Mouse (Mus musculus) CD4-positive, CD25-positive, alpha-beta regulatory T cell, adult 2 months (primary cell): Measurements from ENCODE around the gene Mylk.

Source experiments
- DNase-seq: peaks from one replicate; pipeline ENCODE4 v3.0.0-alpha.2; 2012; ENCODE audit warnings: low read depth, low spot score

Mylk gene

DNA sequence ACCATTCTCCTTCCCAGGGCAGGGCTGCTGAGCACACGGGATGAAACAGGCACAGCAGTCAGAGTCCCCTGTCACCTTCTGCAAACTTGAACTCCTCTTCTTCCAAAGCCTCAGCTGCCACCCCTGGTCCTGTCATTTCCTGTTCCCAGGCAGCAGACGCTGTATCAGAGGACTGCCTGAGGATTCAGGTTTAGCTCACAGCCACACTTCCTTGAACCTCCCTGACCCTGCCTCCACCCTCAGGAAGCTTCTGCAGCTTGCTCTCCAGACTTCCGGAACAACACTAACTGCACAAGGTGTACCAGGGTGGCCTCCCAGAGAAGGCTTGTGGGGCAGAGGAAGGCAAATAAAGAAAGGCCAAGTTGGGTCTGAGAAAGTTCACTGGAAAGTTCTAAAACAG, 102.6 kb downstream of the Mylk start:
- DNase-seq, result no peak

DNA sequence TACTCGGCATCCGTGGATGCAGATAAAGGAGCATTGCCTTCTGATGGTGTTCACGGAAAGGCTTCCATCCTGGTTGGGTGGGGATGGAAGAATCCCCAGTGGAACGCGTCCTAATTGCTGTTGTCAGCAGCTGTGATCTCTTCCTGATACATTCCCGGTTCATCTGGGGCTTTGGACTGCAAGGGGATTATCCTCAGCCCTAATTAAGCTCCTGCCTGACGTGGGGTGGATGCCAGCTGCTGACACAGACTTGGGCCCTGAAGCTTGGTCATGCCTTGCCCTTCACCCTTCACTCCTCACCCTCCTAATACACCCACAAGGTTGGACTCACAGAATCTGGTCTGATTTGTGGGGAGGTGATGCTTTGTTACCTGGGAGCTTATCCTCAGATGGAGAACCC, 109.1 kb downstream of the Mylk start:
- DNase-seq, result no peak

DNA sequence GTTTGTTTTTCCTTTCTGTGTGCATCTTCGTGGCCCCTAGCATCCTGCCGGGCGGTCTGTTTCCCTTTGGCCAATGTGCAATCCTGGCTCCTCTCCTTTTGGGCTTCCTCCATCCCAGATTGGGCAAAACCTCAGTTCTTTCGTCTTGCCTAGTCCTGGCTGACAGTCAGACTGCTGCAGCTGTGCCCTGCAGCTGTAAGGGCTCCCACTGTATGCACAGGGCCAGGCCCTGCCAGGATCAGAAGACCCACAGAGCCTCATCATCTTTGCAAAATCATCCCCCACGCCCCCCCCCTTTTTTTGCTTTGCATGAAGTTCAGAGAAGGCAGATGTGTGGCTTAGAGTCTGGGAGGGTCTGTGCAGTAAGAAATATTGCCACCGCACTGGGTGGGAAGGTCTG, 110.1 kb downstream of the Mylk start:
- no peak for DNase-seq

DNA sequence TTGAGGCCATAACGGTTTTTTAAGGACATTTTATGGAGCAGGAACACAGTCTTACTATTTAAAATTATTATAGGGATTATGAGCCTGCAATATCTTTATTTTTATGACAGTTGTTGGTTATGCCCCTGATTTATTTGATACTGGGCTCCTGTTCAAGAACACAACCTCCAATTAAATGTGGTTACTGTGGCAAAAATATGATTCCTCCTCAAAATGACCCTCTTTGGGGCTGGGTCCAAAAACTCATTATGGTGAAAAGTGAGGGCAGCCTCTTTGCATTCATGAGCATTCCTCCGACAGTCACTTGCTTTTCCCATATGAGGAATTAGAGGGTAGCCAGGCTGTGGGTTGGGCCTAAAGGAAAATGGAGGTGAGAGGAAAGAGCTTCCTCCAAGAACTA, 110.7 kb downstream of the Mylk start:
- no peak for DNase-seq

DNA sequence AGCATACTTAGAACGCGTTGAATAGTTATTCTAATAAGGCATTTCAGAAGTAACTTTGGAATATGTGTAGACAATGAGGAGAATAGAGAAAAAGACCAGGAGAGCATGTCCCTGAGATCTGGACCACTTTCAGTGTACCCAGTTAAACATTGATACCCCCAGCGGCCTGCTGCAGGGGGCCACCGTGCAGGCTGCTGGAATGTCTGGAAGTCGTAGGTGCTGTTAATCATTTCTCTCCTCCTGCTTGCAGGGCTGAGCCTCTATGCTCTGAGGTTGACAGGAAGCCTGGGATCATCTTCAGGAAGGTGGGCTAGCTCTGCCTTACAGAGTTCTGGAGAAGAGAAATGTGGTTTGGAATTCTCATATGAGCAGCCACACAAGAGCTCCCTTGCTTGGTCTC, 112.6 kb downstream of the Mylk start:
- DNase-seq, result no peak

DNA sequence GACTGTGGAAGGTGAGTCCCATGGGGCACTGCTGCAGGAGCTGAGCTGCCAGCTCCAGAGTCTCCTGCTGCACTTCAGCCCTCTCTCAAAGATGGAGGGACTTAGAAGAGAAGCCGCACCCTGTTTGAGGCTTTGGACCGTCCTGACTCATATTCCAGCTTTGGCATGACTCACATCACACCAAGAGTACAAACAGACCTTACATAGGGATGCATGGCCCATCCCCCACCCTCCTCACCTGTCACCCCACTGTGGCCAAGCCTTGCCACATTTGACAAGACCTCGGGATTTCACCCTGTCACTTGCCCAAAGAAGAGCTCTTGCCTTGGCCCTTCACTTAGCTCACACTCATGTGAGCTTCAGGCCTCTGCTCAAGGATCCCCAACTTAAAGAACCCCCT, 115.8 kb downstream of the Mylk start:
- DNase-seq, result no peak

DNA sequence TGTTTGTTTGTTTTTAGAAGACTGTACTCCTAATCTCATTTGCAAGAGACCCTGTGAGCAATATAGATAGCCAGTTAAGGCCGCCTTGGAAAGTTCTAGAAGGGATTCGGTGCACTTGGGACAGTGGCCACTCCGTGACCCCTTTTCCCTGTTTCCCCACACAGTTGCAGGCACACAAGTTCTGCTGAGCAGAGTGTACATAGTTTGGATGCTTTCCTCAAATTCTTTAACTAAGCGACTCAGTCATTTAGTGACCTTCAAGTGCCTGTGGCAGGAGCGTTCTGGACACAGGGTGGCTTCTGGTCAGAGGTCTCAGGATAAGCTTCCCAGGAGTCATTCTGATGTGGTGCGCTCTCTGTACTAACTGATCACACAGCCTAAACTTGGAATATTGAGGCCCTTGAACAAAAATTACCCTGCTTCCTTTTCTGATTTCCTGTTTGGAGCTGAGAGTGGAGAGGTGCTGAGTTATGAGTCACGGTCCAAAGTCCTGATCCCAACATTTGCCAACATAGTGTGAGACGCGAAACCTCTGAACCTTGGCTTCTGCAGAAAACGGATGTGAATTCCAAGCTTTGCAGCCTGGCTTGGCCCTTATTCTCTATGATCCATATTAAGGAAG, 116.8 kb downstream of the Mylk start:
- DNase-seq, result no peak

DNA sequence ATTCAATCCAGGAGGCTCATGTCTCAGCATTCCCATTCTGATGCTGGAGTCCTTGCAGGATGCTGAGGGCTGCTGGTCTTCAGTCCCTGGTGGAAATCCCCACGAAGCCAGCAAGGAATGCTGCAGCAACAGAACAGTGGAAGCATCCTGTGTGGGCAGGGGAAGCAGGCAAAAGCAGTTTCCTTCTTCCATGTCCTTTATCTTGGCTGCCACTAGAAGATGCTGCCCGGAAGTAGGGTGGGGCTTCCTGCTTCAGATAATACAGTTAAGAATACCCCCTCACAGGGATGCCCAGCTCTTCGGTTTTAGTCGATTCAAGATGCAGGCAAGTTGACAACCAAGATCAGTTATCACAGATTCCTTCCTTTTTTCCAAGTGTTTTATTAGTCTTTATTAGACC, 120.4 kb downstream of the Mylk start:
- no peak for DNase-seq

DNA sequence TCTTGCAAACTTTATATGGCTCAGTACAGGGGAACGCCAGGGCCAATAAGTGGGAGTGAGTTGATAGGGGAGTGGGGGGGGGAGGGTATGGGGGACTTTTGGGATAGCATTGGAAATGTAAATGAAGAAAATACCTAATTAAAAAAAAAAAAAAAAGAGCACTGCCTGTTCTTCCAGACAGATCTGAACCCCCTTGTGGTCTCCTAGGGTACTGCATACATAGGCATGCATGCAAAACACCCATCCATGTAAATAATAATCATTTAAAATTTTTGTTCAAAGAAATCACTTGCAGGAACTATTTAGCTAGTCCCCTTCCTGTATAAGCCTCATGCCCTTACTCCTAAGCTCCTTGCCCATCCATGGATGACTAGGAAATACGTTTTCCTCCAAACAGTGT, 122.2 kb downstream of the Mylk start:
- peak; percentile 29 for DNase-seq

DNA sequence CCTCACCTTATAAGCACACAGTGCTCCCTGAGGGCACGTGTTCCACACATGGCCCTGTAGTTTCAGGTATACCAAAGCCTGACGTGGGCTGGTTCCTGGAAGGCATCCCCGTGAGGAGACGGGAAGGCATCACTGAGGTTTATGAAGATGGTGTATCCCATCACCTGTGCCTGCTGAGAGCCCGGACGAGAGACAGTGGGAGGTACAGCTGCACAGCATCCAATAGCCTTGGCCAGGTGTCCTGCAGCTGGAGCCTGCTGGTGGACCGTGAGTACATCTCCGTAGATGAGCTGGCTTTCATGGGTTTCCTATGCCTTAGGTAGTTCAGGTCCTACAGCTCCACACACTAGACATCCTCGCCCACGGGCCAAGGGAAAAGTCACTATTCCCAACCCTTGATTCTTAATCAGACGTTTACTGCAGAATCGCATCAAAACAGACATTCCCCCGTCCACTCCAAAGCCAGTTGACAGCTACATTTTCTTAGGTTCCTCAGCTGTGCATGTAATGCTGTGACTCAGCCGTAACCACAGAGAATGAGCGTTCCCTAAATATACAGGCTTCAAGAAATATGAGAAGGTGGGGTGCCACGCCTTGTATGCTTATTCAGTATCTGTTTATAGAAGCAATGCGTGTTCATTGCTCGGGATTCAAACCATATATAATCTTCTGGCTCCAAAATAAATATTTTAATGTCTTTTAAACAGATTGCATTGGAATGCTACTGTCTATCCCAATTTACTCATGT, 135.2 kb downstream of the Mylk start:
- DNase-seq, result no peak

DNA sequence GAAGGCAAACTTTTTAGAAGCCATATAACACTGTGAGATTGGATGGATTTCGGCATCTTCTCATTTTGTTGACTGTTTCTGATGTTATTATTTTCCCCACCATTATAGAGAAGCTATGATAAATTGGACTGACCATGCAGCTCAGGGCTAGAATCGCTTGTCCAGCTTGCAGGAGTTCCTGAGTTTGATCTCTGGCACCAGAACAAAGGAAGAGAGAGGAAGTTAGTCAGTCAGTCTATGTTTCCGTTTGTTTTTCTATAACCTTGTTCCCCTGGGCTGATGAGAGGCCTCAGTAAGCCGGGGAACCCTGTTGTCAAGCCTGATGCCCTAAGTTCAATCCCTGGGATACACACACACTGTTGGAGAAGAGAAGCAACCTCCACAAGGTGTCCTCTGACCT, 135.8 kb downstream of the Mylk start:
- no peak for DNase-seq

DNA sequence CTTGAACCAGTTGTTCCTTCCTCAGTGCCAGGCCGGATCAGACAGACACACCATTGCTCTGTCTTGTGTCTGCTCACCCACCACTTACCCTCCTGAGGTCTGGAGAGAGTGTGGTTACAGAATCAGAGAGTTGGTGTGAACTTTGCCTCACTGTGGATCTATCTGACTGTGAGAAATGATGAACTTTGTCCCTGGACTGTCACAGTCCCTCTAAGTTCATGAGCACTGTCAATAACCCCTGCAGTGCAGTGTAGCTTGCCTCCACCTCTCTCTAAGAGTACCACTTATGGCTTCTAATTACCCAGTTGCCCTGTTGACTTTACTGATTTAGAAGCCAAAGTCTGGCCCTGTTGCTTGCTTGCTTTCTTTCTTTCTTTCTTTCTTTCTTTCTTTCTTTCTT, 142.0 kb downstream of the Mylk start:
- DNase-seq, result no peak

DNA sequence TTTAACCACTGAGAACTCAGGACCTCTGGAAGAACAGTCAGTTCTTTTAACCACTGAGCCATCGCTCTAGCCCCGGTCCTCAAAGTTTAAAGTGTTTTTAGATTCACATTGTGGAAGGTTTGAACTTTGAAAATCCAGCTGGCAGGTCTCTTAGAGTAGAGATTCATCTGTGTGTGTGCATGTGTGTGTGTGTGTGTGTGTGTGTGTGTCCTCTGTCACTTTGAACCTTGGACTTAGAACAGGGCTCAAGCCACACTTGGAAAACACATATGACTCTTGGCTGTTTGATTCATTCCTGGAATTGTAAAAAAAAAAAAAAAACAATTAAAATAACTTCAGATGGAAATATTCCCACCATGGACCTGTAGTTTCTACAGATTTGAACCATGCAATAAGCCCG, 149.0 kb downstream of the Mylk start:
- no peak for DNase-seq

DNA sequence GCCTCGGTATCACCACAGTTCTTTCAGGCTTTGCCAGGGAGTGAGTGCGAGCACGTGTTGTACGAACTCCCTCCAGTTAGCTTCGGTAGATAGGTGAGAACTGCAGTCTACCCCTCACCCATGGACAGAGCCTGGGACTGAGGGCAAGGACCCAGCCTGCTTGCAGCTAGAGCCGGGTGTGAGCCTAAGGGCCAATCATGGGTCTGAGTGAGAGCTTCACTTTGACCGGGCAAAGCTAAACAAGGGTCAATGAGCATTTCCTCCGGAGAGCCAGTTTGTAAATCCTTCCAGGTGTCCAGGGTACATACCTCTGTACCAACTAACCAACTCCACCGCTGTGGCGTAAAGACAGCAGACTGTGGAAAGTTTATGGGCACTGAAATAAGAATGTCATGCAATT, 150.9 kb downstream of the Mylk start:
- DNase-seq, result no peak

DNA sequence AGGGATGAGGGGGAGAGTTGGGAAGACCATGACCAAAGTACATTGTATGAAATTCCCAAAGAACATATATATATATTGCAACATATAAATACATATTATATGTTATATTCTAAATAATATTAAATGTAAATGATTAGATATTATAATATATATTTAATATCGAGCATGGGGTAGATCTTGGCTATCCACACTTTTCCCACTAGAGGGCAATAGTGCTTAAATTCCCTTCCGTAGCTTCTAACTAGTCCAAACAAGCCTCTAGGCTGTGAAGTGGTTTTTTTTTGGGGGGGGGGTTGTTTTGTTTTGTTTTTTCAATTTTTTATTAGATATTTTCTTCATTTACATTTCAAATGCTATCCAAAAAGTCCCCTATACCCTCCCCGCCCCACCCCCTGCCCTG, 152.0 kb downstream of the Mylk start:
- no peak for DNase-seq

DNA sequence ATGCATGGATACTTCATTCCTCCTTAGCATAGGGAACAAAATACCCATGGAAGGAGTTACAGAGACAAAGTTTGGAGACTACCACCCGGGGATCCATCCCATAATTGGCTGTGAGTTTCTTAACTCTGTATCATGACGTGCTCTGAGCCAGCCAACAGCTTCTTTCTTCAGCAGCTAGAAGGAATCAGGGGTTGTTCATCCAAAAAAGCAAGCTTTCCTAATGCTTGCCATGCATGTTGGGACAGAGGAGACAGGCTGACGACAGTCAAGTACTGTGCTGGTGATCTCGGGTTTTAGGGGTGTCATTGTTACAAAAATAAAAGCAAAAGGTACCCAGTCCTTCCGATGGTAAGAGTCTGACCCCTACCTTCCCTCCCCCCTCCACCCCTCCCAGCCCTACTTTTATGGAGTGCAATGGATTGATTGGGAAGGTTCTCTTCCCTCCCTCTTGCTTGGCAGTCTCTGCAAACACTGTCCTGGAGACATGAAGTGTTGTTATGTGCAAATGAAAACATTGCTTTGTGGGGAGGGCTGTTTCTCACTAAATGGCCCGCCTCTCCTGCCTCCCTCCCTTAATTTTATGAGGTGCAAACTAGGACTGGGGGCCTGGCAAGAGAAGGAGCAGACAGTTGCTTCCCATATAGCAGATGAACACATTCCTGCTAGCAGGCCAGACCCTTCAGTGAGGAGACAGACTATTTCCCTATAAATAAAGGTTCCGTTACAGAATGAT, 153.2 kb downstream of the Mylk start:
- no peak for DNase-seq

DNA sequence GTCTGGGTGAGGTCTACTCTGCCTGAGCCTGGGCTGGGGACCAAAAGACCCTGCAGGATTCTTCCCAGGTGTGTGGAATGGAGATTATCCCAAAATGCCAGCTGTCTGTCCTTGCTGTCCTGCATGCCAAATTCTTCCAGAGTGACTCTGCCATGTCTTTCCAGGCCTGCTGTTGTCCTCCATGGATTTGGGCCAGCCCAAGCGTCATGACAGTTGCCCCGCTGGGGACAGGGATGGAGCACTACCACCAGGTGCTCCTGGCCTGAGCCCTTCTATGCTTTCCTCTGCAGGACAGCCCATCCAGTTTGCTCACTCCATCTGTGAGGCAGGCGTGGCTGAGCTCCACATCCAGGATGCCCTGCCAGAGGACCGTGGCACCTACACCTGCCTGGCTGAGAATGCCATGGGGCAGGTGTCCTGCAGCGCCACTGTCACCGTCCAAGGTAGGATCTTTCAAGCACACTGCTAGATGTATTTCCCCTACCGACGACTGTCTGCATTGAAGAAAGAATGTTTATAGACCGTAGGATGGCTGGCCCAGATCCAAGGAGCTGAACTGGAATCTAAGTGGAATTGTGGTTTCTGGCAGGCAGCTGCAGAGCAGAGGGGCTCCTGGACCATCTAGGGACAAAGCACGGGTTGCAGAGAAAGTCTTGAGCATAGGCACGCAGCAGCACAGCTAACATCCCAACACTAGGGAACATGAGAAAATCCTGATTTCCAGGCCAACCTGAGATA, 154.2 kb downstream of the Mylk start:
- DNase-seq, result no peak

DNA sequence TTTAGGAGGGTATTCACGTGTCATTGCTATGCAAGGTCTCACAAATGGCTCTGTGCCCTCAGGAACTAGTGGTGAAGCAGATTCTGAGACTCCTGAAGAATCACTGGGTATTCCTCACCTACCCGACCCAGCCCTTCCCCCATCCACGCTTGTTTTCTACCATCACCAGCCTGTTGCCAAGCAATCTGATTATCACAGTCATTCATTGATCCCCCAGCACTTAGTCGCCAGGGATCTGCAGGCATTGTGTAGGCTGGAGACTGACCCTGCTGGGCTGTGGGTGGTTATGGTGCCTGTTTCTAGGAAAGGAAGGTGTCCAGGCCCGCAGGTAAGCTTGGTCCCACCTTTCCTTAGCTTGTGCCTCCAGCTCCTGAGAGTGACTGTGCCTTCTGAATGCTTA, 155.0 kb downstream of the Mylk start:
- DNase-seq, result no peak

DNA sequence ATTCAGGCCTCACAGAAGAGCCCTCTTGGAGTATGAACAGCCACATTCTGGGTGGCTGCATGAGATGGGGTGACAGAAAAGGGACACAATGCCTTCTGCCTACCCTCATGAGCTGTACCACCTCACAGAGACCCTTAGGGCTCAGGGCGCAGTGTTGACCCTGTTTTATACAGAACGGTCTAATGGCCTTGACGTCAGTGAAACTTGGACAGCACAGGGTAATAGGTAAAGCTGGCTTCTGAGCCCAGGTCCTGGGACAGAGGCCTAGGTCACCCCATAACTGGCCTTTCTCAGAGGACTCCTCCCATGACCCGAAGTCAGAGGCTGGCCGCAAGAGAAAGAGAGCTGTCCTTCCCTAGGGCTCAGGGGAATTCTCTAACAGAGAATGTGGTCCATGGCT, 155.5 kb downstream of the Mylk start:
- no peak for DNase-seq

DNA sequence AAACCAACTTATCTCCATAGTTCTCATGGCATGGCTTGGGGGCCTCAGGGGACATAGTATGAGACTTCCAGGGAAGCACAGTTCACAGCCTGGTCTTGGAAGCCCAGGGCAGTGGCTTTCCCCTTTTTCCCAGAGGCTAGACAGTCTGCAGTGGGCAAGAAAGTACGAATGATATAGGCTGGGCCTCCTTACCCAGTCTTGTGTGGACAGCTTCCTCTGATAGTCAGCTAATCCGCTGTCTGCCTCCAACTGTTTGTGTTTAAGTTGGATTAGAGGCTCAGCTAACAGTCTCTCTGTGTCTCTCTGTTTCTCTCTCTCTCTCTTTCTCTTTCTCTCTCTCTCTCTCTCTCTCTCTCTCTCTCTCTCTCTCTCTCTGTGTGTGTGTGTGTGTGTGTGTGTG, 156.0 kb downstream of the Mylk start:
- no peak for DNase-seq

DNA sequence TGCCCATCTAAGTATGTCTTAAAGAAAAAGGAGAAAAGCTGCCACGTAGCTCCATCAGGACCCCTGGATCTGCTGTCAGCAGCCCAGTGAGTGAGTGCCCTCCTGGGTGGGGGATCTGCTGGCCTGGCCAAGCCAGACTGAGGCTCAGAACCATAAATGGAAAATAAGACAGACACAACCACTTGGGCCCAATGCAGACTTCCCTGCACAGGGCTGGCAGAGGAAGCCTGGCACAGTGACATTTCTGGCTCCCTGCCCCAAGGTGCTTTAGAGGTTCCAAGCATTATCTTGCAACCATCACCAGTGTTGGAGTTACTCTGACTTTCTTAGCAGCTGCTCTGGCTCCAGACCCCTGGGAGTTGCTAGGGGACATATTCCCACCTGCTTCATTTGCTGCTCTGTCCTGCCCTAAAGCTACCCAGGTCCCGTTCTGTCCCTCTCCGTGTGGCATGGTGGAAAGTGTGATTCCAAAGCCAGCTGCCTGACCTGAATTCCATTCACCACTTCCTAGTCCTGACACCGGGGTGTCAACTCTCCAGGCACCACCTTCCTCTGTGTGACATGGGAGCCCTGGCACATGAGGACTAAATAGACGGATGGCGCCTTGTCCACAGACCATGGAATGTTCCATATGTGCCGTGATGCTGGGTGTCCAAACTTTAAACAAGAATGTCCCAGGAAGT, 156.7 kb downstream of the Mylk start:
- DNase-seq, result no peak

DNA sequence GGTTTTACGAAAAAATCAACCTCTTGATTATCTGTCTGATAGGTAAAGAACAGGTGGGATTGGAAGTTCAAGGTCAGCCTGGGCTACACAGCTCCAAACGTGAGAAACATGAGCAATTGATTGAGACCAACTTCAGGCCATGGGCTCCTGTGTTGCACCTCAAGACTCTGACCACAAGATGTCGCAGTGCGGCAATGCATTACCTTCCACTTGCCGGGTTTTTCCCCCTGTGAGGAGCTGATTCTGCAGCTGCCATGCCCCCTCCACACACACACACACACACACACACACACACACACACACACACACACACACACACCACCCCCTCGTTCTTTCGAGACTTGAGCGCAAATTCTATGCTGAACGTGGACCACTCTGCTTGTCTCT, 157.3 kb downstream of the Mylk start:
- DNase-seq, result peak; percentile 45
